In genomic region chr4:66402611-66403010, GRCm38 (mm10) we compare ENCODE assay signal across 9 mouse cellular contexts. TPM values are rescaled to one million over a fixed set of nuclear protein-coding genes. Genes with fewer than 3 reads are reported as not detected.
DNase-seq lines count a peak whose midpoint lies in the region; ATAC-seq and TF ChIP-seq lines count a peak whose summit lies in the region.
"Had no signal": no experiment of that assay in that cellular context is flagged by ENCODE, and none has a peak within 500 bp of the region (broad histone marks: within the 10 kb centered on the region; RNA-seq: fewer than 3 reads in every experiment).

No protein-coding gene starts in this region.

- H3K9me3 ChIP-seq in E14TG2a.4 (ENCODE audit: low read length) = no peaks in the 10 kb centered on the region
- H3K9me3 ChIP-seq in embryonic facial prominence, embryonic 14.5 days (ENCODE audit: control insufficient read depth, low read length) = no peaks in the 10 kb centered on the region
- H3K9me3 ChIP-seq in hindbrain, embryonic 13.5 days = no peaks in the 10 kb centered on the region
- H3K9me3 ChIP-seq in limb, embryonic 13.5 days = no peaks in the 10 kb centered on the region
- H3K9me3 ChIP-seq in neural tube, embryonic 11.5 days (ENCODE audit: control insufficient read depth, low read length) = no peaks in the 10 kb centered on the region

- H3K4me2 ChIP-seq in embryonic facial prominence, embryonic 14.5 days (ENCODE audit: low read depth, low read length) = peak overlapping the region; percentile 97
- peak overlapping the region; percentile 94 for H3K4me2 ChIP-seq in hindbrain, embryonic 13.5 days
- H3K4me2 ChIP-seq in limb, embryonic 13.5 days (replicated peaks) = peak overlapping the region; percentile 98
- H3K4me2 ChIP-seq in neural tube, embryonic 11.5 days (ENCODE audit: low read depth) = peak overlapping the region; percentile 97

- WGBS in embryonic facial prominence, embryonic 14.5 days = under 1% methylated on average over 22 of the region's 24 CpGs
- WGBS in hindbrain, embryonic 13.5 days = under 1% methylated on average over 24 of the region's 24 CpGs
- under 1% methylated on average over 24 of the region's 24 CpGs for WGBS in limb, embryonic 13.5 days
- WGBS in neural tube, embryonic 11.5 days = 1% methylated on average over 24 of the region's 24 CpGs

- ATAC-seq in embryonic facial prominence, embryonic 14.5 days (ENCODE audit: low read depth) = no peak
- peak; percentile 19; the same call in 1 of the 2 replicates for ATAC-seq in hindbrain, embryonic 13.5 days (ENCODE audit: low FRiP score)
- no peak for ATAC-seq in limb, embryonic 13.5 days (ENCODE audit: low FRiP score, low read depth)
- ATAC-seq in neural tube, embryonic 11.5 days (ENCODE audit: insufficient read depth, low FRiP score, low TSS enrichment) = 0 out of 2 replicates have a peak, but pooled peaks have one; percentile 13
- no peak for ATAC-seq in monocyte, adult 5-6 weeks (replicated peaks; ENCODE audit: insufficient number of reproducible peaks, low FRiP score, low TSS enrichment, poor library complexity, severe bottlenecking)

- peak overlapping the region; percentile 78 for H3K4me3 ChIP-seq in E14TG2a.4 (replicated peaks; ENCODE audit: low read length)
- H3K4me3 ChIP-seq in embryonic facial prominence, embryonic 14.5 days (ENCODE audit: low read depth, low read length) = peak overlapping the region; percentile 74
- peak overlapping the region; percentile 84 for H3K4me3 ChIP-seq in hindbrain, embryonic 13.5 days
- peak overlapping the region; percentile 72 for H3K4me3 ChIP-seq in limb, embryonic 13.5 days
- H3K4me3 ChIP-seq in neural tube, embryonic 11.5 days (ENCODE audit: low read depth, low read length) = peak overlapping the region; percentile 73

- H3K36me3 ChIP-seq in E14TG2a.4 (ENCODE audit: insufficient read depth, low read length) = no peaks in the 10 kb centered on the region
- H3K36me3 ChIP-seq in embryonic facial prominence, embryonic 14.5 days (ENCODE audit: control insufficient read depth, insufficient read depth, low read length) = no peaks in the 10 kb centered on the region
- no peaks in the 10 kb centered on the region for H3K36me3 ChIP-seq in hindbrain, embryonic 13.5 days
- no peaks in the 10 kb centered on the region for H3K36me3 ChIP-seq in limb, embryonic 13.5 days
- no peaks in the 10 kb centered on the region for H3K36me3 ChIP-seq in neural tube, embryonic 11.5 days (ENCODE audit: control insufficient read depth, insufficient read depth, low read length)

- DNase-seq in adrenal gland, postnatal 14 days = peak; percentile 16
- peak; percentile 61 for DNase-seq in embryonic facial prominence, embryonic 14.5 days (ENCODE audit: low spot score)
- peak; percentile 73 for DNase-seq in neural tube, embryonic 11.5 days (ENCODE audit: low spot score)
- no peak for DNase-seq in thymus, postnatal 10 days (ENCODE audit: low spot score in 2 of 2)

- H3K27me3 ChIP-seq in E14TG2a.4 (ENCODE audit: insufficient read depth, low read length) = peaks cover 74% of the 10 kb centered on the region
- peaks cover 25% of the 10 kb centered on the region for H3K27me3 ChIP-seq in embryonic facial prominence, embryonic 14.5 days (replicated peaks; ENCODE audit: control insufficient read depth, insufficient read depth, low read length)
- peaks cover 25% of the 10 kb centered on the region for H3K27me3 ChIP-seq in hindbrain, embryonic 13.5 days
- H3K27me3 ChIP-seq in limb, embryonic 13.5 days = peaks cover 58% of the 10 kb centered on the region
- peaks cover 20% of the 10 kb centered on the region for H3K27me3 ChIP-seq in neural tube, embryonic 11.5 days (ENCODE audit: control insufficient read depth, insufficient read depth, low read length)

- H3K4me1 ChIP-seq in E14TG2a.4 (replicated peaks; ENCODE audit: low read depth, low read length) = peaks cover 18% of the 10 kb centered on the region
- H3K4me1 ChIP-seq in embryonic facial prominence, embryonic 14.5 days (ENCODE audit: control insufficient read depth, insufficient read depth, low read length) = no peaks in the 10 kb centered on the region
- H3K4me1 ChIP-seq in hindbrain, embryonic 13.5 days (replicated peaks) = peaks cover 30% of the 10 kb centered on the region
- peaks cover 21% of the 10 kb centered on the region for H3K4me1 ChIP-seq in limb, embryonic 13.5 days
- H3K4me1 ChIP-seq in neural tube, embryonic 11.5 days (ENCODE audit: control insufficient read depth, insufficient read depth, low read length) = no peaks in the 10 kb centered on the region

- TF ChIP-seq CTCF in E14TG2a.4 (conservative IDR thresholded peaks at IDR 0.05; ENCODE audit: low read length) = no peak

- no peak overlapping the region for H3K27ac ChIP-seq in embryonic facial prominence, embryonic 14.5 days (replicated peaks; ENCODE audit: low read depth, low read length)
- H3K27ac ChIP-seq in hindbrain, embryonic 13.5 days = peak overlapping the region; percentile 90; the same call in 1 of the 2 replicates
- H3K27ac ChIP-seq in limb, embryonic 13.5 days = no peak overlapping the region
- H3K27ac ChIP-seq in neural tube, embryonic 11.5 days (ENCODE audit: low read depth, low read length) = no peak overlapping the region
- H3K27ac ChIP-seq: macrophage had no signal

- 0 out of 2 replicates have a peak overlapping the region, but pooled peaks have one; percentile 21 for H3K9ac ChIP-seq in embryonic facial prominence, embryonic 14.5 days (ENCODE audit: low read depth, low read length)
- H3K9ac ChIP-seq in hindbrain, embryonic 13.5 days = peak overlapping the region; percentile 97
- H3K9ac ChIP-seq in limb, embryonic 13.5 days = peak overlapping the region; percentile 35; the same call in 1 of the 2 replicates
- H3K9ac ChIP-seq in neural tube, embryonic 11.5 days (ENCODE audit: low read length) = no peak overlapping the region

RNA-seq across cellular contexts. Expression of gene Astn2, which starts 1.8 kb away (rescaled TPM):
- total RNA-seq in adrenal gland, postnatal 14 days (2021) = 2.2 and 3.4 TPM in 2 replicates
- 1.0 and 1.2 TPM in 2 replicates for polyA plus RNA-seq in embryonic facial prominence, embryonic 14.5 days (2014; fragmentation: Nextera tagmentation; extraction: Ambion mirVana)
- 2.9 and 3.1 TPM in 2 replicates for polyA plus RNA-seq in hindbrain, embryonic 13.5 days (2015; fragmentation: Nextera tagmentation; extraction: Ambion mirVana)
- polyA plus RNA-seq in limb, embryonic 13.5 days (2015; fragmentation: Nextera tagmentation; extraction: Ambion mirVana) = 1.1 and 1.9 TPM in 2 replicates
- 0.52 and 0.66 TPM in 2 replicates for polyA plus RNA-seq in neural tube, embryonic 11.5 days (2014; fragmentation: Nextera tagmentation; extraction: Ambion mirVana)
- not detected in 3 replicates for total RNA-seq in monocyte, adult 5-6 weeks (2017)
- polyA plus RNA-seq: macrophage had no signal

Comparison
In these comparisons a context has a peak if more than half of its experiments do, and no peak if none do; other contexts are left out.
1. DNase-seq: peak in adrenal gland, postnatal 14 days (single experiment), embryonic facial prominence, embryonic 14.5 days (single experiment) and neural tube, embryonic 11.5 days (single experiment); none in thymus, postnatal 10 days (0 of 2).
2. ATAC-seq: peak in hindbrain, embryonic 13.5 days (single experiment) and neural tube, embryonic 11.5 days (single experiment); none in embryonic facial prominence, embryonic 14.5 days (single experiment), limb, embryonic 13.5 days (single experiment) and monocyte, adult 5-6 weeks (single experiment).
3. Peak in every context shown above with its lines, with median percentiles within 50 percentile points of each other: H3K4me3 ChIP-seq and H3K4me2 ChIP-seq.